Mouse (Mus musculus): Measurements from ENCODE around the gene Iqsec1.
A peak's percentile ranks its signal among the peaks of the same experiment; 100 is the strongest.

The Iqsec1 gene

DNA sequence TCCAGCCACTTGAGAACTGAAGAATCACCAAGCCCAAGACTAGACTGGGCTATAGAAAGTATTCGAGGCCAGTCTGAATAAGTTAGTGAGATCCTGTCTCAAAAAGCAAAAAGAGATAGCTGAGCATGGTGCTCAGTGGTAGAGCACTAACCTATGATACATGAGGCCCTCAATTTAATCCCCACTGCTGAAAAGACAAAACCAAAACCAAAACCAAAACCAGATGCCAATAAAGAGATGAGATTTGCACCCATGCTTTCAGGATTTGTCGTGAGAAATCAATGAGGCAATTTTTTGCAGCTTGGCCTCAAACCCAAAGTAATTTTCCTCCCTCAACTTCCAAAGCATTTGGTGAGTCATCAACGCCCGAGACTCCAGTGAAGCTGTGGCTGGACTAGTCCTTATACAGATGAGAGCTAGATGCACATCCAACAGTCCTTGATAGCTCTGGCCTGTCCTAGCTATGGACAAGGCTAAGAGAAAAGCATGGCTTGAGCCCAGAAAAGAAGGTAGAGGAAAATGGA lies 239.0 kb downstream of the Iqsec1 start:
- no peak for DNase-seq

DNA sequence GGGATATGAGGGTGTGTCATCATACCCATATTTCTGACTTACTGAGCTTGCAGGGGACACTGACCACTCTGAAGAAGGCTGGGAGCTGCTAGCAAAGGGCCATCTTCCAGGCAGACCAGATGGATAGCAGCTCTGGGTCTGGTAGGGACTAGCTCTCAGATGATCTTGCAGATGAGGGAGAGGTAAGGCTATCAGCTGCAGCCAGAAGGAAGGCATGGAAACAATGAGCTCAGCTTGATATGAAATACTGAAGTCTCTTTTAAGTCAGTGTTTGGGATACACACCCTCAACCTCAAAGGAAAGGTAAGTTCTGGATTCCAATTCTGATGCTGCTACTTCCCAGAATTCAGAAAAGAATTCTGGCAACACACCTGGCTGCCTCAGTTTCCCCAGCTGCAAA lies 239.5 kb downstream of the Iqsec1 start:
- DNase-seq: no peak

DNA sequence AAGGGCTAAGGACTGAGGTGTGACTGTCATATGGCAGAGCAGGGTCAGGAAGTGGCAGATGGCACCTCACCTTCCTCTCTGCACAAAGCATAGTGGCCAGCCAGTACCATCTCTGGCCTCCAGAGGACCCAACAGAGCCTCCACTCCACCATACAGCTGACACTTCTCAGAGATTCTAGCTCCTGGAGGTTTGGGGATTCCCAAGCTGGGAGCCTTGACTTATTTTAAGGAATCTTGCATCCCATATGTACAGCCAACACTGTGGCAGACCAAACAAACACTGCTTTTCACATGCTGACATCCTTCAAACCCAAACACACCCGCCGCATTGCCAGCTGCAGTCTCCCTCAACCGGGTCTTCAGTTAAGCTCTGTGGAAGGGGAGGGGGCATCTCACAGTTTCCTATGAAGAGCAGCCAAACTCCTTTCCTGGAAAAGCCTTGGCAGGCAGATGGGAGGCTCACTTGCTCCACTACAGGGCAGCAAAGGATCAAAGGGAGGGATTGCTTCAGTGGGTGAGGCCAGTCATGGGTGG lies 242.1 kb downstream of the Iqsec1 start:
- no peak for DNase-seq

DNA sequence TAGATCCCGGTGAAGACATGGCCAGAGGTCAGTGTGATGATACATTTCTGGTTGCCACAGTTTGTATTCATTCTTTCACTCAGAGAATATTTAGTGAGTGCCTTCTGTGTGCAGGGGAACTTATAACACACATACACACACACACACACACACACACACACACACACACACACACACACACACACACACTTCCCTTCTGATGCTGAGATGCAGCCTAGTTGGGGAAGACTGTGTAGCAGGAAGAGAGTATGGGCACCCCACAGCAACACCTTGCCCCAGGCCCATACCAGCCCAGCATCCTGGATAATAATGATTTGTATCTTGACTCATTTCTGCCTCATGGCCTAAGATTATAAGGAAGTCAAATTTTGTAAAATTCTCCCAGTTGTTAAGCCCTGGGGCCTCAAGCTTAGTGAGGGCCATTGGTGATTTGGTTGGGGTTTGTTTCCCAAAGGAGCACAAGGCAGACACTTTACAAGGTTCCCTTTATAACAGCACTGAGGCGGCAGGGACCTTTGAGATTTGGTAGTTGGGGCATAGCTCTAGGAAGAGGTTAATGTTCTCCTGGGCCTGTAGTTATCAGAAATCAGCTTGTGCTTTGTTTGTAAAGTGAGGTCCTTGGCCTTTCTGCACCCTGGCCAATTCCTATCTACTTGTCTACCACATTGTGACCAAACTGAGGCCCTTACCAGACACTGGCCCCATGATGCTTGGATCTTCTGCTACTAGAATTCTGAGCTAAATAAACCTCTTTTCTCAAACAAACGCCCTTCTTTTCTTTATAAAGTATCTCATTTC lies 242.9 kb downstream of the Iqsec1 start:
- no peak for DNase-seq

DNA sequence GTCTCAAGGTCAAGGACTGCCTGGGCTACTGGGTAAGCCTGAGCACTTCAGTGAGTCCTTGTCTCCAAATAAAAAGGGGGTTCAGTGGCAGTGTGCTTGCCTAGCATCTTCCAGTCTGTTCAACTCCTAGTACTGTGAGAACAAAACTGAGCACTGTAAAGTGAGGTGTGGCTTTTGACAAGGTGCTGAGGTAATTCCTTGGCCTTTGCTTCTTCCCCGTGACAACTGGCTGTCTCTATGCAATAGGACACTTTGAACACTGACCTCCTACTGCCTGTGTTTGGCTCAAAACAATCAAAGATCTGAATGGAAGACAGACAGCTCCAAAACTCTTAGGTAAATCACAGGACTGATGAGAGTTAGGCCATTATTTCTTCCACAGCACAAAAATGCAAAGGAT lies 246.0 kb downstream of the Iqsec1 start:
- no peak for DNase-seq

DNA sequence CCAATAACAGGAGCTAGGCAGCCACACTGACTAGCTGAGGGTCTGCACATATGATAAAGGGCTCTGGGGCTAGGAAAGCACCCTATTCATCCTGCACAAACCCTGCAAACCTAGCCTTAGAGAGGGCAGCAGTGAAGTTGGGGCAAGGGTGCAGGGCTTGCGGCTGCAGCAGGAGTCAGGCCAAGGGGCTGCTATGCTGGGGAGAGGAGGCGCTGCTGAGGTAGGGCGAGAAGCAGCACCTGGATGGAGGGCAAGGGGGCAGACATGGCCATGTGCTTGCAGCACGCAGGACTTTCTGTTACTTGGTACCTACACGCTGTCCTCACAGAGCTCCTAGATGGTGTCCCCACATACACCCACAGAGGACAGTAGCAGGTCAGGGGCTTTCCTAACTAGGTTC lies 246.8 kb downstream of the Iqsec1 start:
- no peak for DNase-seq

DNA sequence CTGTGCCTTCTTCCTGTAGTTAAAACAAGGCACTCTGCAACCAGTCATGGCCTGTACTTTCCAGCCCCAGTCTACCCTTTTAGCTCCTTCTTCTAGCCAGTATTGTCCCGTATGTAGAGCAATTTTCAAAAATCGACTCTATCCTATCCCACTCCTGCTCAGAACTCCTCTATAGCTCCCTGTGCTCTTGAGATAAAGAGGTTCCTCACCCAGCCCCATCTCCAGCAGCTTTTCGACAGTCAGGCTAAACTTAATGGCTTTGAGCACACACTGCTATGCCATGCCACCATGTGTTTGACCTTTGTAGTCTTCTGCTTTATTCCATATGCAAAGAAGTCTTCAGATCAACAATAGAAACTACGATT lies 247.4 kb downstream of the Iqsec1 start:
- DNase-seq: no peak

DNA sequence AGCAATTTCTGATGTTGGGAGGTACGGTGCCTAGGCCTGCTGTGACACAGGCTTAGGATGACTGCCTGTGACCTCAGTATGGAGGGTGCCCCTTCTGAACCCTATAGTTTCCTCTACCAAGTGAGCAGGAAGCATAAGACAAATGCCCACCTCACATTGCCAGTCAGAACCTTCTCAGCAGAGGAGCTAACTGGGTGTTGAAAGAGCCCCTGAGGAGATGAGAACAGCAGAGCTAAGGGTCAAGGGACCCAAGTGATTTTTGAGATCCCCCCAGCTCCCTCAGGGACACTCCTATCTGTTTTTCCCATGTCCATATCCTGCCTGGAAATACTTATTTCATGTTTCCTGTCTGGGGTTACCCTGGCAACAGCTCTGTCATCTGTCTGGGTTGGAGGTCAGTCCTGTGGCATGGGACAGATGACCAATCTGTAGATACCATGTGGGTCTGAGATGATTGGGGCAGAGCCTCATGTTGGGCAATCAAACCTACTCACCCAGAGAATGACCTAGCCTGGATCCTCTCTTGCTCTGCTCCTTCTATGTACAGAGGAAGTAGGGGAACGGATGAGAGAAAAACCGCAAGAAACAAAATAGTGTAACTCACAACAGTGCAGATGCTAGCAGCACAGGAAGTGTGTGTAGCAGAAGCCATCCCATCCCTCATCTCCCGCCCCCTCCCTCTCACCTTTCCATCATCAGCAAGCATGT lies 248.0 kb downstream of the Iqsec1 start:
- DNase-seq: no peak

DNA sequence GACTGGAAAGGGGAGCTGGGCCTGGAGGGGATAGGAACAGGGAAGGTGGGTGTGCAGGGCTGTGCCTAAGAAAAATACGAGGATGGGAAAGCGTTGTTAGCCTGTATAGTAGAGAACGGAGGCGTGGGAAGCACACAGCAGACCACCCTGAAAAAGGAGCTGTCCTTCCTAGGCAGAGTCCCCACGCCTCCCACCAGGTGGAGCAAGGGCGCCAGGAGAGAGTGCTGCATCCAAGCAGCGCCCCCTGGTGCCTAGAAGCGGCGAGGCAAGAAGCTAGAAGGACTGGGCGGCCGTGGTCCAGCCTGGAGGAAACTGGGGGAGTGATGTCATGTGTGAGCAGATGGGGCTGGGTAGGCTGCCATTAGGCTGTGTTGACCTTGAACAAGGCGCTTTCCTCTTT lies 251.1 kb downstream of the Iqsec1 start:
- peak; percentile 93 for DNase-seq

DNA sequence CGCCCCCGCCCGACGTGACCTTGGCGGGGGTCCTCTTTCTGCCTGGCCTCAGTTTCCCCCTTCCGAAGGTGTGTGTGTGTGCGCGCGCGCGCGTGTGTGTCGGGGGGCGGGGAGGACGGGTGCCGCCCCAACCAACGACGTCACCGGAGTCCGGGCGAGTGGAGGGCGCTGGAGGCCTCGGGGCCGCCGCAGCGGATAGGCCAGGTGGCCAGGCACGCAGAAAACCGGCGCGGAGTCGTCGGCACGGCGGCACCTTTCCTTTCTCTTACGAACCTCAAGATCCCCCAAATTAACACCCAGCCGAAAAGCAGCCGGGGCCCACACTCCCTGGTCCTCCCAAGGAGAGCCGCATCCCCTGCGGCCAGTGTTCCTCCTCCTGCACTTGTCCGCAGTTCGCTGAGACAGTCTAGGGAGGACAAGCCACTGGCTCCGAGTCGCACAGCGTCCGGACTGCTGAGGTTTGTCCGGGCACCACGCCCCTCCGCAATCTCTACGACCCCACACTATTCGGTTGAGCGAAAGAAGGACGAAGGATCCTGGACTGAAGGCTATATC lies 251.7 kb downstream of the Iqsec1 start:
- peak; percentile 84 for DNase-seq

DNA sequence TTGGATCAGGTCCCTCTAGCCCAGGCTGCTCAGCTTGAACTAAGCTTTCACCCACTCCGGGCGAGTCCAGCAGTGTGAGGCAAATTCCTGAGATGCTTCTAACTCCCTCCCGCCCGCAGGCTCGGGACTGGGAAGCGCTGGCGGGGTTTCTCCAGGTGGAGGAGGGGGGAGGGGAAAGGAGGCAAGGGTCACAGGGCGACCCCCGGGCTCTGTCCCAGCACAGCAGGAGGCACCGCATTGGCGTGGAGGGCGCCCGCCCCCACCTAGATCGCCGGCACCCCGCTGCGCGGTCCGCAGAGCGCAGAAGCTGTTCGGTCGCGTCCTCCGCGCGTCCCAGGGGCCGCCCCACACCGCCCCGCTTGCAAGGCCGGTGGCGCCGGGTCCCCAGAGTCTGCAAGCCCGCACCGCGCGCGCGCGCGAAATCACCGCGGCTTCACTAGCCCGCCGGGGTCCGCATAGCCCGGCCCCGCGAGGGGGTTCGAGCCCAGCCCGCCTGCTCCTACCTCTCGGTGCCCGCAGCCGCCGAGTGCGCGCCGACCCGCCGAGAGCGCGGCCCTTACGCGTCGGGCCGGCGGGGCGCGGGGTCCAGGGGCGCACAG lies 252.3 kb downstream of the Iqsec1 start:
- peak; percentile 89 for DNase-seq

DNA sequence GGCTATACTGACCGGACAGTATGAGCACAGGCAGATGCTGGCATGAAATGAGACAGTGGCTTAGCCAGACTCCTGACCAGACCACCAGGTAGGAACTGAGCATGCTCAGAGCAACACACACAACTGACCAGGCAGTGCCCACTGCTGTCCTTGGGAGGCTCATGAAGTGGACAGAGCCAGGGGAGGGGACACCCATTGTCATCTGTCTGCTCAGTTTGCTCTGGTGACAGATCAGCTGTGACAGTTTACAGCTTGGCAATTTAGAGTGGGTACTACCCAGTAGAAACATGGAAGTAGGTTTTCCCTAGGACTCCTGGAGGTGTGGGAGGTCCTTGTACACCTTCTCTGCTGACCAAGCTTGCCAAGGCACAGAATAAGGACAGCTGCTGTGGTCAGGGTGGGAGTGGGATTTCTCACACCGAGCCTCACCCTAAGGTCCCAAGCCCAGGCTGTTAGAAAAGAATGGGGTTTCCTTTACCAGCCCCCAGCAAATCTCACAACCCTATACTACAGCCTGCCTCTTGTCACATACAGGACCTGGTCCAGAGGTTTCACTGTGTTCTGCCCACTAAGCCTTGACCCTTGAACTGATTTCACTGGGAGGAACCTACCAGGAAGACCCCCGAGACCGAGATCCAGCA lies 253.0 kb downstream of the Iqsec1 start:
- no peak for DNase-seq

DNA sequence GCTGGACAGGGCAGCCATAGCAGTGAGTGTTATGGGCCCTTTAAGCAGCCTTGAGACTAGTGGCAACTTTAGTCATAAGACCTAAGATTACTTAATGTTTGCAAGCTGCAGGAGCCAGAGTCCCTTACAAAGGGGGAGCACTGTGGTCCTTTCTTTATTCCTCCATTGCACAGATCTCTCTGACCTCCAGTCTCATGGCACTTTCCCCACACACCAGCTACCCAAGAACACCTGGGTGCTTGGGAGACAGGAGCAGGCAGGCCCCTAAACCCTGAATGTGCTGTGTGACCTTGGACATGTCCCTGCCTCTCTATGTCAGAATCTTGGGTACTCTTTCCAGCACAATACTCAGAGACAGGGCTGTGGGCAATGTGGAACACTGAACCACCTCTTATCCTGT lies 253.7 kb downstream of the Iqsec1 start:
- DNase-seq: no peak

DNA sequence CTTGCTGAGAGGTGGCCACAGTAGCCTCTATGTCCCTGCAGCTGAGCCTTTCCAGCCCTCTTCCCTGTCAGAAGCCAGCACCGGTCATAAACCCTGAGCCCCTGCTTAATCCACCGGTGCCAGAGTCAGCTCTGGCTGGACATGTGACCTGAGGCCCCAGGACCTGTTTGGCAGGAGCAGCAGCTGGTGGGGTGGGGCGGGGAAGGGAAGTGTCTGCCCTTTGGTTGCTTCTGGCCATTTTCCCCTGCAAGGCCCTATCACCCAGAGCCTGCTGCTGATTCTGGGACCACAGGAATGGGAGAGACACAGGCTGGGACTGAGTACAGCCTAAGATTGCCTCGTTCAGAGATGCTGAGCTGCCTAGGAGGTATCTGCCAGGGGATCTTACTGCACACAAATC lies 257.2 kb downstream of the Iqsec1 start:
- DNase-seq: peak; percentile 81

DNA sequence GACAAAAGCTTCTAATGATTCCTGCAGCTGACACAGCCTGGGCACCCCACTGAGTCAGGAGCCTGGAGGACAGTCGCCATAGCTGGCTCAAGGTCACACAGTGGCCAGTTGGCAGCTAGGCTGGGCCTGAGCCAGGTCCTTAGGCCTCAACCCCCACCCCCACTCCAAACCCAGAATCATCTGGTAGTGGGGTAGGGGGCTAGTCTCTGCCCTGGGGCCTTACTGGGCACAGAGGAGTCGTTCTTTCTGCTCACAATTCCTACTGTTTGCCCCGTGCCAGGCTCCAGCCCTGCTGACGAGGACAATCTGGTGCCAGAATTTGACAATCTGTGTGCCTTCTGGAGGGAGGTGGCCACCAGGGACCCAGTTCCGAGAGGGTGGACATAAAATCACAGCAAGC lies 258.7 kb downstream of the Iqsec1 start:
- DNase-seq: peak; percentile 48

DNA sequence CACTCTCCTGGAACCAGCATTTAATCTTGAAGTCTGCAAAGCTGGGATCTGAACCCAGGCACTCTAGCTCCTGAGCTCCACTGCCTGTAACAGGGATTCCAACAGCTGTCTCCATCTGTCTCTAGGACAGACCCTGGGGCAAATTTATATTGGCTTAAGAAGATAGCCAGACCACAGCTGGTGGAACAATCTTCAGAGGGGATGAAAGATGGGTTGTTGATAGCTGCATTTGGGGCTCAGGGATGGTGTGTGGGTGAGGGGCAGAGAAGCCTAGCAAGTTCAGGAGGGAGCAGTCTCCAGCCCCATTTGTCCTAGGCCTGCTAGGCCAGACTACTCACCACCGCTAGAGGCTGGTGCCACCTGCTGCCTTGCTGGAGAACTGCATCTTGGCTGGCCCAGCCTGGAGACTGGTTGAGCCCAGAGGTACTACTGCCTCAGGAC lies 260.0 kb downstream of the Iqsec1 start:
- DNase-seq: peak; percentile 92

DNA sequence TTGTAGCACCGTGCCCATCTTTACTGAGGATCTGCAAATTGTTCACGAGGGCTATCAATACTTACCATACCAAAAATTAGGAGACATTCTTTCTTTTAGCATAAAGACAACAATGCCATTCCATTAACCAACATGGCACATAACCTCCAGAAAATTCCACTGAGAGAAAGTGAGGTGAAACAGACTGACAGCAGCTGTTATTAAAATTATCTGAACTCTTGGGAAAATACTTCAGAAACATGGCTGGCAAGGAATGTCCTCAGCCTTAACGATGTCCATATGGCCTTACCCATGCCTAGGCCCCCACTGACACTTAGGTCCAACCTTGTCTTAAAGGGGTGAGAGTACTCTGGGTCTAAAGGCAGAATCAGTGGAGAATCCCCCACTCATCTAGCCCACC lies 260.7 kb downstream of the Iqsec1 start:
- DNase-seq: no peak

DNA sequence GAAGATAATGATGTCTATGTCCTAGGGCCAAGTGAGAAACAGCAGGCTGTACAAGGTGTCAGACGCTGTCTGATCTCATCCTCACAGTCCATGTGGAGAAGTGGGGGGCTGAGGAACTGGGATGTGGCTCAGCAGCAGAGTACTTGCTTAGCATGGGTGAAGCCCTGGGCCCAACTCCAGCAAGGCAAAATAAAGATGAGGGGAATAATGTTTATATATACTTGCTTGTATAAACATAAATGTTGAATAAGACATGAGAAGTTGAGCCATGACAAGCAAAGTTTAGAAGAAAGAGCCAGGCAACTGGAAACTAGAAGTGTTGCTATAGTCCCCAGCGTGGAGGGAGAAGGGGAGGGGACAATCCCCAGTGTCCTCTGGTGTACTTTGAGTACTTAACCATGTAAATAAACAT lies 261.8 kb downstream of the Iqsec1 start:
- no peak for DNase-seq

DNA sequence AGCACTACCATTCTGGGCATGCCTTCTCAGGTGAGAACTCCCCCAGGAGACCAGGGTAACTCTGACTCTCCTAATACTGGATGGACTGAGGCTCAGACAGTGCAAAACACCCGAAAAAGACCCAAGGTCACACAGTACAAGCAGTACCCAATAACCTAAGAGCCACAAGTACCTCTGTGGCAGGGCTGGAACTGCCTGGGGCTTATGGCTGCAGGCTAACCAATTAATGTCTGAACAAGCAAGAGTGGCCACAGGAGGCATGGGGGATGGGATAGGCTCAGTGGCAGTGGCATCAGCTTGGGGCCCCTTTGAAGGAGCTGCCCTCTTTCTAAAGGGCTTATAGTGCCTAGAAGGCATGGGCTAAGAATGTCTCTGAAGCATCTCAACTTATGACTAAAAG lies 263.0 kb downstream of the Iqsec1 start:
- DNase-seq: no peak

DNA sequence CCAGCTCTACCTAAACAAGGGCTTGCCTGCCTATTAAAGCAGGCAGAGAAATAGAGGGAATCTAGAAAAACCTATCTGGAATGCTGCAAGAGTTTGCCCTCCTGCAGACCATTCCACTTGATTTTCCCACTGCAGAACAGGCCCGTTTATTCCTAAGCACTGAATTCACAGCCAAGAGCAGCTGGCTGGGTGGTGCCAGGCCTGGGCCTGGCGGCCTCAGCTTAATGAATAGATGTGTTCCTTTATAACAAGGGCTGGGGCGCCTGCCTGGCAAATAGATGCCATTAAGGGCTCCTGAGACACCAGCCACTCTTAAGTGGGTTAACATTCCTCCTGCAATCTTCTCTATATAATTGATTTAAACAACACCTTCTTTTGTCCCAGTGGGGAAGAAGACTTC lies 265.5 kb downstream of the Iqsec1 start:
- DNase-seq: no peak

DNA sequence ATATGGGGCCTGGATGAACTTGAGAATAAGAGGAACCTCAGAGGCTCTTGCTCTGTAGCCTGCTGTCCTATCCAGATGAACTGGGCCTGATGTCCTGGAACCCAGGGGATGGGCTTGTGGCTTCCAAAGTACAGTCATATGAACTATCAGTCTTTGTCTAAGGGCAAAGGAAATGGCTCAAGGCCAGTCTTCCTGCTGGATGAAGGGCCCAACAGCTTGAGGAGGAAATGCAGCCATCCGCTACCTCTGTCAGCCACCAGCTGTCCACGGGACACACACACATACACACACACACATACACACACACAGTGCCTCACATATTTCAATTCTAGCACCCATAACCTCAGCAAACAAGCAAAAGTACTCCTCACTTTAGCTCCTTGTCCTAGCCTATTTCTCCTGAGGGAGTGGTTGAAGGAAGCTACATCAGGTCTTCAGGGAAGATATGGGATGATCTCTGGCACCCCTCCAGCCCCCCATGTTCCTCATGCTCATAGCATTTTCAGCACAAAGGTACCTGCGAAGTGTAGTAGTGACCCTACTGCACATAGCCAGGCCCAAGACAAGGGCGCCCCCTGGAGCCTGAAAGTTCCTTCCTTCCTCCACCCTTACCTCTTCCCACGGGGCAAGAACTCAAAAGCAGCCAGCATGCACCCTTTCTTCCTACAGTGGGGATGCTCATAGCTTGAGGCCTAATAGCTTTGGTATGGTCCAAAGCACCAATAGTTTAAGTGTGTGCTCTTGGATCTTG lies 267.3 kb downstream of the Iqsec1 start:
- peak; percentile 86 for DNase-seq

DNA sequence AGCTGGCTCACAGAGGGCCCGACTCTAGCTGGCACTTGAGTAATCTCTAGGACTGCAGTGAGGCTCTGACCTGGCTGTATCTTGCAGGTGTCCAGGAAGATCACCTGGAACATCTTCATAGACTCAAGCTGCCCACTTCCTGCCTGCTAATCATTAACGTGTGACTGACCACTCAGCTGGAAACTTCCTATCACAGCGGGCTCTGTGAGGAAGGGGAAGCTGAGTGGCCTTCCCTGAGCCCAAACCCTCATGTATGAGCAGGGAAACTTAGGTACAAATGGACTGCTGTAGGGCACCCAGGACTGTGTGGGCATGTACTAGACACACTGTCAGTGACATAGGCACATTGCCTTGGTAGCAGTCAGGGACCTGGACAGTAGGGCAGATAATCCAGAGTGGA lies 268.3 kb downstream of the Iqsec1 start:
- peak; percentile 66 for DNase-seq
